Mouse (Mus musculus) embryo, embryonic 10 days (tissue): ENCODE results near the gene Rpap1.
"Not testable (repeated sequence)": the region's sequence is repeated elsewhere in the genome, so short reads cannot be mapped to it uniquely, and the experiment has no call there.

Experiments used
- DNase-seq: peaks from one replicate; pipeline ENCODE4 v3.0.0-alpha.2; 2015; ENCODE audit warnings: low spot score

The Rpap1 gene

GRCm38 (mm10) chr2:119741581-119742411 lies 45.5 kb downstream of the Rpap1 start, which contains the start of gene Itpka:
Gene Itpka (plus strand): TSS chr2:119742337.
- DNase-seq: peak; percentile 78

GRCm38 (mm10) chr2:119740567-119740966 lies 46.8 kb downstream of the Rpap1 start:
- DNase-seq: no peak

GRCm38 (mm10) chr2:119737124-119737523 lies 50.2 kb downstream of the Rpap1 start:
- DNase-seq: no peak

- no peak for DNase-seq
Observed at GRCm38 (mm10) chr2:119730735-119731134, 56.6 kb downstream of the Rpap1 start.

GRCm38 (mm10) chr2:119727762-119728416 lies 59.4 kb downstream of the Rpap1 start:
- DNase-seq: no peak

- no peak for DNase-seq
Observed at GRCm38 (mm10) chr2:119721070-119721469, 66.3 kb downstream of the Rpap1 start.

- DNase-seq: not testable (repeated sequence)
Observed at GRCm38 (mm10) chr2:119715868-119716267, 71.5 kb downstream of the Rpap1 start.
